Mouse (Mus musculus) urinary bladder, adult 18-20 months (tissue): ENCODE measurements at regions not wholly inside any gene's neighbourhood (a gene's known extent, or its start where the extent isn't known, plus 50 kb on each side); places are given as distances from the start of the nearest gene placed in this dataset.

Source experiments
- DNase-seq, 2 experiments: peaks; one replicate each; pipeline ENCODE4 v3.0.0; 2022; ENCODE audit warnings: low spot score in 2 of 2, mixed read lengths in 2 of 2

- DNase-seq, result peak in 1 of 2 experiments; percentile 8
These were observed 156.9 kb downstream of the Zfp281 start for GRCm38 (mm10) chr1:136781561-136782025.

GRCm38 (mm10) chr1:136782261-136782660 is 157.6 kb downstream of the Zfp281 start:
- DNase-seq, result no peak

- no peak for DNase-seq
These were observed 159.5 kb downstream of the Zfp281 start for GRCm38 (mm10) chr1:136784178-136784577.

- DNase-seq, result no peak
These were observed 164.3 kb downstream of the Zfp281 start for GRCm38 (mm10) chr1:136788979-136789513.

- no peak for DNase-seq
These were observed 166.9 kb downstream of the Zfp281 start for GRCm38 (mm10) chr1:136791641-136792040.
